Mouse (Mus musculus): ENCODE results near the gene Prkcq. TPM values are rescaled to one million over a fixed set of nuclear protein-coding genes. Genes with fewer than 3 reads are reported as not detected.

The Prkcq gene
- polyA plus RNA-seq, 1 experiment from 2014 or later = 1.4 TPM

DNA sequence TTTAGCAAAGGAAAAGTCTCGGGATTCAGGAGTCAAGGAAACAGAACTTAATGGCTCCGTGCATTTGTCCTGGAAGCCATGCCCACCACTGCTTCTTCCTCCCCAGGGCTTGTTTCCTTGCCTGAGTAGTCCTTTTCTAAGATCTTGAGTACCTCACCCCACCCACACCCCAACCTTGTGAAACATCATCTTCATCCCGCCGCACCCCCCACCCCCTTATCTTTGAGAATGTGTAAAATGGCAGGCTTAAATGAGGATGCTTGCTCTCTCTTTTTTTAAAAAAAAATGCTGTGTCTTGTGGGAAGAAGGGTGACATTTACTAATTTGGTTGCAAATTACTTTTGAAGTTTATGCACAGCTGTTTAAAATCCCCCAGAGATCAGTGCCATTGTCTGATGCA lies 1.6 kb downstream of the Prkcq start:
- DNase-seq (ENCODE audit: low spot score) (no peak), ATAC-seq (replicated peaks; ENCODE audit: low FRiP score) (no peak)
- no peak overlapping the region for H3K9ac ChIP-seq (ENCODE audit: low read length)
- H3K4me2 ChIP-seq (ENCODE audit: low read depth, low read length, severe bottlenecking) = 0 out of 2 replicates have a peak overlapping the region, but pooled peaks have one; percentile 5
- peaks cover 24% of the 10 kb centered on the region for H3K27me3 ChIP-seq (ENCODE audit: control insufficient read depth, insufficient read depth, low read length)
- WGBS = 31% methylated on average over 4 of the region's 4 CpGs
- no peaks in the 10 kb centered on the region for H3K36me3 ChIP-seq (ENCODE audit: control insufficient read depth, insufficient read depth, low read length)
- no peaks in the 10 kb centered on the region for H3K9me3 ChIP-seq (ENCODE audit: control insufficient read depth, low read length)
- H3K4me1 ChIP-seq (replicated peaks; ENCODE audit: control insufficient read depth, insufficient read depth, low read length) = peaks cover 3% of the 10 kb centered on the region; the same call in 1 of the 2 replicates
- no peak overlapping the region for H3K4me3 ChIP-seq (ENCODE audit: low read depth, low read length)
- H3K27ac ChIP-seq (ENCODE audit: low read depth, low read length) = no peak overlapping the region

GRCm38 (mm10) chr2:11174101-11174500 lies 2.2 kb downstream of the Prkcq start:
- no peak overlapping the region for H3K4me3 ChIP-seq (ENCODE audit: low read depth, low read length)
- ATAC-seq (replicated peaks; ENCODE audit: low FRiP score) = no peak
- WGBS = 75% methylated on average over 4 of the region's 4 CpGs
- H3K9me3 ChIP-seq (ENCODE audit: control insufficient read depth, low read length) = no peaks in the 10 kb centered on the region
- H3K4me1 ChIP-seq (replicated peaks; ENCODE audit: control insufficient read depth, insufficient read depth, low read length) = peaks cover 3% of the 10 kb centered on the region; the same call in 1 of the 2 replicates
- no peak overlapping the region for H3K4me2 ChIP-seq (ENCODE audit: low read depth, low read length, severe bottlenecking)
- peaks cover 24% of the 10 kb centered on the region for H3K27me3 ChIP-seq (ENCODE audit: control insufficient read depth, insufficient read depth, low read length)
- H3K27ac ChIP-seq (ENCODE audit: low read depth, low read length) = no peak overlapping the region
- no peak for DNase-seq (ENCODE audit: low spot score)
- no peaks in the 10 kb centered on the region for H3K36me3 ChIP-seq (ENCODE audit: control insufficient read depth, insufficient read depth, low read length)
- no peak overlapping the region for H3K9ac ChIP-seq (ENCODE audit: low read length)

GRCm38 (mm10) chr2:11177880-11178279 lies 6.0 kb downstream of the Prkcq start:
- ATAC-seq (replicated peaks; ENCODE audit: low FRiP score) = no peak

DNA sequence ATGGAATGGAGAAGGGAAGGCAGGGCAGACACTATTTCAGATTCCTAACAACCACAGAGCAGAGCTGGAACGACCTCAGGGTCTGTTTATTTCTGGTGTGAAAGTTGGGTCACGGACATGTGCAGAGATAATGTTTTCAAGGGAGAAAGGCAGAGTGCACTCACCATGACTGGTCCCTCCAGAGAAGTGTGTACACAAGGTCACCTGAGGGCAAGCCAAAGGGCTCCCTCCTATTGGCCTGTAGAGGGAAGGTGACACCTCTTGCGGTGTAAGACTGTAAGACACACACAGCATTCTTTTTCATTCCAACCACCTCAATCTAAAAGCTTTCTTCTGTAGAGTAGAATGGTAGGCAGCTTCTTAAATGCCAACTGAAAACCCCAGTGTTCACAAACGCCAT lies 9.6 kb downstream of the Prkcq start:
- Histone ChIP-seq H3K4me2 (ENCODE audit: low read depth, low read length, severe bottlenecking) (no peak overlapping the region), H3K27ac (ENCODE audit: low read depth, low read length) (no peak overlapping the region), H3K27me3 (ENCODE audit: control insufficient read depth, insufficient read depth, low read length) (no peaks in the 10 kb centered on the region), H3K9ac (ENCODE audit: low read length) (no peak overlapping the region), H3K4me3 (ENCODE audit: low read depth, low read length) (no peak overlapping the region), H3K36me3 (ENCODE audit: control insufficient read depth, insufficient read depth, low read length) (no peaks in the 10 kb centered on the region), H3K9me3 (ENCODE audit: control insufficient read depth, low read length) (no peaks in the 10 kb centered on the region), H3K4me1 (replicated peaks; ENCODE audit: control insufficient read depth, insufficient read depth, low read length) (no peaks in the 10 kb centered on the region)
- 75% methylated on average over 4 of the region's 4 CpGs for WGBS
- DNase-seq (ENCODE audit: low spot score) (no peak), ATAC-seq (replicated peaks; ENCODE audit: low FRiP score) (no peak)

More at GRCm38 (mm10) chr2:11177880-11178279, 6.0 kb downstream of the Prkcq start:
- Histone ChIP-seq H3K27ac (ENCODE audit: low read depth, low read length) (no peak overlapping the region), H3K4me1 (replicated peaks; ENCODE audit: control insufficient read depth, insufficient read depth, low read length) (peaks cover 2% of the 10 kb centered on the region; the same call in 1 of the 2 replicates), H3K36me3 (ENCODE audit: control insufficient read depth, insufficient read depth, low read length) (no peaks in the 10 kb centered on the region), H3K9ac (ENCODE audit: low read length) (no peak overlapping the region), H3K9me3 (ENCODE audit: control insufficient read depth, low read length) (no peaks in the 10 kb centered on the region), H3K4me3 (ENCODE audit: low read depth, low read length) (no peak overlapping the region), H3K27me3 (ENCODE audit: control insufficient read depth, insufficient read depth, low read length) (peaks cover 13% of the 10 kb centered on the region), H3K4me2 (ENCODE audit: low read depth, low read length, severe bottlenecking) (no peak overlapping the region)
- DNase-seq (ENCODE audit: low spot score) = no peak
- 95% methylated on average over 12 of the region's 12 CpGs for WGBS

- 93% methylated on average over 7 of the region's 7 CpGs for WGBS
- no peak overlapping the region for H3K27ac ChIP-seq (ENCODE audit: low read depth, low read length)
- no peaks in the 10 kb centered on the region for H3K36me3 ChIP-seq (ENCODE audit: control insufficient read depth, insufficient read depth, low read length)
- no peak overlapping the region for H3K9ac ChIP-seq (ENCODE audit: low read length)
- H3K4me1 ChIP-seq (replicated peaks; ENCODE audit: control insufficient read depth, insufficient read depth, low read length) = no peaks in the 10 kb centered on the region
- no peak overlapping the region for H3K4me2 ChIP-seq (ENCODE audit: low read depth, low read length, severe bottlenecking)
- H3K4me3 ChIP-seq (ENCODE audit: low read depth, low read length) = no peak overlapping the region
- ATAC-seq (replicated peaks; ENCODE audit: low FRiP score) (no peak), DNase-seq (ENCODE audit: low spot score) (no peak)
- H3K9me3 ChIP-seq (ENCODE audit: control insufficient read depth, low read length) = no peaks in the 10 kb centered on the region
- H3K27me3 ChIP-seq (ENCODE audit: control insufficient read depth, insufficient read depth, low read length) = no peaks in the 10 kb centered on the region
Measured at GRCm38 (mm10) chr2:11182096-11182495, 10.2 kb downstream of the Prkcq start.

- Histone ChIP-seq H3K9ac (ENCODE audit: low read length) (no peak overlapping the region), H3K4me2 (ENCODE audit: low read depth, low read length, severe bottlenecking) (no peak overlapping the region), H3K36me3 (ENCODE audit: control insufficient read depth, insufficient read depth, low read length) (no peaks in the 10 kb centered on the region), H3K4me3 (ENCODE audit: low read depth, low read length) (no peak overlapping the region), H3K27me3 (ENCODE audit: control insufficient read depth, insufficient read depth, low read length) (no peaks in the 10 kb centered on the region), H3K27ac (ENCODE audit: low read depth, low read length) (no peak overlapping the region), H3K9me3 (ENCODE audit: control insufficient read depth, low read length) (no peaks in the 10 kb centered on the region), H3K4me1 (replicated peaks; ENCODE audit: control insufficient read depth, insufficient read depth, low read length) (no peaks in the 10 kb centered on the region)
- no peak for ATAC-seq (replicated peaks; ENCODE audit: low FRiP score)
- no peak for DNase-seq (ENCODE audit: low spot score)
- WGBS = 92% methylated on average over 5 of the region's 5 CpGs
Measured at GRCm38 (mm10) chr2:11183991-11184390, 12.1 kb downstream of the Prkcq start.

DNA sequence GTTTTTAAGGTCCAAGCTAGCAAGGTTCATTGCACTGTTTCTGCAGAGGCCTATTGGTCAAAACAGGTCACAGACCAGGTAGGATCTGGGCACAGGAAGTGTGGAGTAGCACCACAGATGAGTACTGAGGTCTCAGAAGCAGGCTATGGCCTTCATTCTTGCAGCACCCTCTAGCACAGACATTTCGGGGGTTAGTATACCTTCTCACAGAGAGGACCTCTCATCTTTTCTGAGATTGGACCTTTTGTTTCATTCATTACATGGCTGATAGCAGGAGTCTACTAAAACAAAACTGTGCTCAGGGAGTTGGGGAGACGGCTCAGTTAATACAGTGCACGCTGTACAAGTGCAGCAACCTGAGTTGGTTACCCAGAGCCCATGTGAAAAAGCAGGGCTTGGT lies 14.7 kb downstream of the Prkcq start:
- H3K9me3 ChIP-seq (ENCODE audit: control insufficient read depth, low read length) = no peaks in the 10 kb centered on the region
- H3K36me3 ChIP-seq (ENCODE audit: control insufficient read depth, insufficient read depth, low read length) = no peaks in the 10 kb centered on the region
- DNase-seq (ENCODE audit: low spot score) (no peak), ATAC-seq (replicated peaks; ENCODE audit: low FRiP score) (no peak)
- H3K4me2 ChIP-seq (ENCODE audit: low read depth, low read length, severe bottlenecking) = no peak overlapping the region
- no peaks in the 10 kb centered on the region for H3K4me1 ChIP-seq (replicated peaks; ENCODE audit: control insufficient read depth, insufficient read depth, low read length)
- no peaks in the 10 kb centered on the region for H3K27me3 ChIP-seq (ENCODE audit: control insufficient read depth, insufficient read depth, low read length)
- 91% methylated on average over 3 of the region's 3 CpGs for WGBS
- no peak overlapping the region for H3K9ac ChIP-seq (ENCODE audit: low read length)
- H3K27ac ChIP-seq (ENCODE audit: low read depth, low read length) = no peak overlapping the region
- no peak overlapping the region for H3K4me3 ChIP-seq (ENCODE audit: low read depth, low read length)

DNA sequence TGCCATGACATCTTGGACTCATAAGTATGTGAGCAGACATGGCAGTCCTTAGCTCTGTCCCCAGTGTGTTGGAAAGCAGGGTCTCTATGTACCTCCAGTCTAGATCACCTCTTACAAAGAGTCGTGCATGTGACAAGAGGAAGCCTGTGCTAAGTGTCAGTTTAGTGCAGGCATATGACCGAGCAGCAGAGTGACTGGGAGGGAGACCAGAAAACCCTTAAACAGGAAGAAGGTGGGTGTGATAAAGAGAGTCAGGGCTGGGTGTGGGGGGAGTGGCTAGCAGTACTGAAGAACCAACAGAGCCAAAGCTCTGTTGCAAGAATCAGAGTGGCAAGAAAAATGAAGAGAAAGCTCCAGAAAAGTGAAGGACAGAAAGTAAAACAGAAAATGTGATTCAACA lies 15.3 kb downstream of the Prkcq start:
- Histone ChIP-seq H3K4me3 (ENCODE audit: low read depth, low read length) (no peak overlapping the region), H3K36me3 (ENCODE audit: control insufficient read depth, insufficient read depth, low read length) (no peaks in the 10 kb centered on the region), H3K9me3 (ENCODE audit: control insufficient read depth, low read length) (no peaks in the 10 kb centered on the region), H3K27me3 (ENCODE audit: control insufficient read depth, insufficient read depth, low read length) (no peaks in the 10 kb centered on the region), H3K4me1 (replicated peaks; ENCODE audit: control insufficient read depth, insufficient read depth, low read length) (no peaks in the 10 kb centered on the region), H3K9ac (ENCODE audit: low read length) (no peak overlapping the region), H3K27ac (ENCODE audit: low read depth, low read length) (no peak overlapping the region), H3K4me2 (ENCODE audit: low read depth, low read length, severe bottlenecking) (no peak overlapping the region)
- DNase-seq (ENCODE audit: low spot score) (no peak), ATAC-seq (replicated peaks; ENCODE audit: low FRiP score) (no peak)
- WGBS = 86% methylated on average over 2 of the region's 2 CpGs

DNA sequence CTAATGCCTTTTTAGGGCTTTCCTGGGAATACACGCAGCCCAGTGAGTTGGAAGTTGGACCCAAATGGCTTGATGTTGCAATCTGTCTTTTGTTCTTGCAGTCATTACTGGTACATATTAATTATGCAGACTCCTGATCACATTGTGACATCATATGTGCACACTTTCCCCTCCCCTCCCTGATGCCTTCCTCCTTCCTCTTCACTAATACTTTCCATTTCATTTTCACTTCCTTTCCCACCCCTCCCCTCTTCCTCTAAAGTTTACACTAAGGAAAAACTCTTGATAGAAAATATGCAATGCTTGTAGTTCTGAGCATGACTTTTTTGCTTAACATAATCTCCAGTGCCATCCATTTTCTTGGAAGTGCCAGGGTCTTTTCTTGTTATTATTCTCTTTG lies 16.4 kb downstream of the Prkcq start:
- H3K27ac ChIP-seq (ENCODE audit: low read depth, low read length) = no peak overlapping the region
- no peak overlapping the region for H3K4me2 ChIP-seq (ENCODE audit: low read depth, low read length, severe bottlenecking)
- no peak overlapping the region for H3K9ac ChIP-seq (ENCODE audit: low read length)
- H3K9me3 ChIP-seq (ENCODE audit: control insufficient read depth, low read length) = no peaks in the 10 kb centered on the region
- H3K36me3 ChIP-seq (ENCODE audit: control insufficient read depth, insufficient read depth, low read length) = no peaks in the 10 kb centered on the region
- H3K27me3 ChIP-seq (ENCODE audit: control insufficient read depth, insufficient read depth, low read length) = no peaks in the 10 kb centered on the region
- 83% methylated on average over 1 of the region's 1 CpGs for WGBS
- DNase-seq (ENCODE audit: low spot score) (no peak), ATAC-seq (replicated peaks; ENCODE audit: low FRiP score) (no peak)
- no peak overlapping the region for H3K4me3 ChIP-seq (ENCODE audit: low read depth, low read length)
- H3K4me1 ChIP-seq (replicated peaks; ENCODE audit: control insufficient read depth, insufficient read depth, low read length) = no peaks in the 10 kb centered on the region
